Mouse (Mus musculus): ENCODE results near the gene Epha2. TPM values are rescaled to one million over a fixed set of nuclear protein-coding genes. Genes with fewer than 3 reads are reported as not detected.
A peak's percentile ranks its signal among the peaks of the same experiment; 100 is the strongest.

Epha2 gene
- total RNA-seq, 2 experiments from 2014 or later, result 2.9 to 3.7 TPM

GRCm38 (mm10) chr4:141277157-141277556 lies 23.9 kb upstream of the Epha2 start:
- no peak for DNase-seq

DNA sequence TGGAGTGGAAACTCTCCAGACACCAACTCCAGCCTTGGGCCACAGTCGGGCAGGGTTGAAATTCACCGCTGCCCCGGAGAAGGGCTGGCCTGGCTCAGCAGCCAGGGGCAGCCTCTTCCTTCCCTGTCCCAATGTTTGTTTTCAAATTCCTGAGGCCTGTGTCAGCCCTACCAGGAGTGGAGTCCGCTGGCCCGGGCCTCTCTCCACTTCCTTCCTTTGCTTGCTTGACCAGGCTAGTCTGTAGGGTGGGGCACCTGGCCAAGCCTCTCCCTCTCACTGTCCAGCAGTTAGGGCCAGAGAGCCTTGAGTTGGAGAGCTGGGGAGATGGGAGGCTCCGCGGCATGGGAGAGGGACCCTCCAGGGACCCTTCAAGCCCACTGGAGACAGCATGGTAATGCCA lies 22.9 kb upstream of the Epha2 start:
- peak; percentile 89 for DNase-seq
- intact Hi-C loops (cut with DNase I; ENCODE audit: low total_unique reads), result no loop called here

More at GRCm38 (mm10) chr4:141277157-141277556, 23.9 kb upstream of the Epha2 start:
- intact Hi-C loops (cut with DNase I; ENCODE audit: low total_unique reads), result no loop called here

- intact Hi-C loops (cut with DNase I; ENCODE audit: low total_unique reads), result no loop called here
- no peak for DNase-seq
These were observed 21.7 kb upstream of the Epha2 start for GRCm38 (mm10) chr4:141279327-141279726.

DNA sequence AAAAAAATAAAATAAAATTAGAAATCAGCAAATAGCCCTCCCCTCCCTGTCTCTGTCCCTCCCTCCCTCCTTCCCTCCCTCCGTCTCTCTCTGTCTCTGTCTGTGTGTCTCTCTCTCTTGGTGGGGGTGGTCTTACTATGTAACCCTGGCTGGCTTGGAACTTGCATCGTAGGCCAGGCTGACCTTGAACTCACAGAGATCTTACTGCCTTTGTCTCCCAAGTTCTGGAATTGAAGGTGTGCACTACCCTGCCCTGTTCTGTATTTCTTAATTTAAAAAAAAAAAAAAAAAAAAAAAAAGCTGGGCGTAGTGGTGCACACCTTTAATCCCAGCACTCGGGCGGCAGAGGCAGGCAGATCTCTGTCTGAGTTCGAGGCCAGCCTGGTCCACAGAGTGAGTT lies 21.3 kb upstream of the Epha2 start:
- no peak for DNase-seq
- intact Hi-C loops (cut with DNase I; ENCODE audit: low total_unique reads), result no loop called here

DNA sequence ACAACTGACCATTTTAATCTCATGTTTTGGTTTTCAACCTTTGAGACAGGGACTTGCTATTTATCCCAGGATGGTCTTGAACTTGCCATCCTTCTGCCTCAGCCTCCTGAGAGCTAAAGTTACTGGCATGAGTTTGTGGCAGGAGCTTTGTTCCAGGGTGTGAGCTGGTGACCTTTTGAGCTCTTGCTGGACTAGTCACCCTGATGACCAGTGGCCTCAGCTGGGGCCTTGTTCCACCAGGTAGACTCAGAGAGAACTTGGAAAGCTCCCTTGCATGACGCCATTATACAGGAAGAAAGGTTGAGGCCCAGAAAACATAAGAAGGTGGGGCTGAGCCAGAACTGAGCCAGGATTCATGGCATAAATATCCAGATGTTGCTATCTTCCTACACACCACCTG lies 20.6 kb upstream of the Epha2 start:
- no peak for DNase-seq
- intact Hi-C loops (cut with DNase I; ENCODE audit: low total_unique reads), result no loop called here

DNA sequence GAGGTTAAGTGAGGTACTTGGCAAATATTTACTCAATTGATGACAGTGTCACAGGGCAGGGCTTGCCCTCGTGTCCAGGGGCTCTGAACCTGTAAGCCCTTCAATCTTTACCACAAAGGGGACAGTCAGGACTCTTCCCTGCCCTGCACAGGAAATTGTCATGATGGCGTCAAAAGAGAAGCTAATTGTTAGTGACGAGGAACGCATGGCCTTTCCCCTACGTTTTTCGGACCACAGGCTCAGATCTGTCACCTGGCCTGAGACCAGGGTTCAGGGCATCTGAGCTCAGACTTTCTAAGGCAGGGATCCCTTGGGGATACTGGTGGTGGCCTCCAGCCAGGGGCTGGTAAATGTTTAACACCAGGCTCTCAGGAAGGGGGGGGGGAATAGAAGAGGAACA lies 19.9 kb upstream of the Epha2 start:
- intact Hi-C loops (cut with DNase I; ENCODE audit: low total_unique reads), result no loop called here
- no peak for DNase-seq

DNA sequence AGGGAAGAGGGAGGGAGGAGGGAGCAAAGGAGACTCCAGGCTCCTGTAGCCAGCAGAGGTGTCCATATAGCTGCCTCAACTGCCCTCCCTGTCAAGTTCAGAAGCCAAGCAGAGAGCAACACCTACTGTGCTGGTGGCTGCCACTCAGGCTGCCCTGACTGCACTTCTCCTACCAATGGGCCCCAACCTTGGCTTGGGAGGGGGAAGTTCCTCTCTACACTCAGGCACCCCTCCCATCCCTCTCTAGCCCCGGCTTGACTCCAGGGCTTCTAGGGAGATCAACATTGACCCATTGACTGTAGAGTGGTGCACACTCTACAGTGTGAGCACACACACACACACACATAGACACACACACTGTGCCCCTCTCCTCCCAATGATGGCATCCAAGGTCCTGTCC lies 19.5 kb upstream of the Epha2 start:
- intact Hi-C loops (cut with DNase I; ENCODE audit: low total_unique reads), result no loop called here
- no peak for DNase-seq

GRCm38 (mm10) chr4:141282087-141282486 lies 19.0 kb upstream of the Epha2 start:
- no peak for DNase-seq
- intact Hi-C loops (cut with DNase I; ENCODE audit: low total_unique reads), result no loop called here

DNA sequence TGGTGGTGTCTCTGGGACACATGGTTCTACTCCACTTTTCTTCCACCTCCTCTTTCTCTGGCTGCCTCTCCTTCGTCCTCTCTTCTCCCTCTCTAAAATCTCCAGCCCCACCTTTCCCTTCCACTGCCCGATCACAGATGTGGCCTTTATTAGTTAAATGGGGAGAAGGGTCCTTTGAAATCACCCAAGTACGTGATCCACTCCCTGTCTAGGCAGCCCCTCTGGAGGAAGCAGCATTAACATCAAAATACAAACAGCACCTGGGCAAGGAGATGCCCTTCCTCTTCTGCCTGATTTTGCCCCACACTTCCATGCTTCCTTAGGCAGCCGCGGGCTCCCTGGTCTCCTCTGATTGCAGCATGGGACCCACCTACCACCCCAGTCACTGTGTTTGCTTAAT lies 18.4 kb upstream of the Epha2 start:
- no peak for DNase-seq
- intact Hi-C loops (cut with DNase I; ENCODE audit: low total_unique reads), result no loop called here

DNA sequence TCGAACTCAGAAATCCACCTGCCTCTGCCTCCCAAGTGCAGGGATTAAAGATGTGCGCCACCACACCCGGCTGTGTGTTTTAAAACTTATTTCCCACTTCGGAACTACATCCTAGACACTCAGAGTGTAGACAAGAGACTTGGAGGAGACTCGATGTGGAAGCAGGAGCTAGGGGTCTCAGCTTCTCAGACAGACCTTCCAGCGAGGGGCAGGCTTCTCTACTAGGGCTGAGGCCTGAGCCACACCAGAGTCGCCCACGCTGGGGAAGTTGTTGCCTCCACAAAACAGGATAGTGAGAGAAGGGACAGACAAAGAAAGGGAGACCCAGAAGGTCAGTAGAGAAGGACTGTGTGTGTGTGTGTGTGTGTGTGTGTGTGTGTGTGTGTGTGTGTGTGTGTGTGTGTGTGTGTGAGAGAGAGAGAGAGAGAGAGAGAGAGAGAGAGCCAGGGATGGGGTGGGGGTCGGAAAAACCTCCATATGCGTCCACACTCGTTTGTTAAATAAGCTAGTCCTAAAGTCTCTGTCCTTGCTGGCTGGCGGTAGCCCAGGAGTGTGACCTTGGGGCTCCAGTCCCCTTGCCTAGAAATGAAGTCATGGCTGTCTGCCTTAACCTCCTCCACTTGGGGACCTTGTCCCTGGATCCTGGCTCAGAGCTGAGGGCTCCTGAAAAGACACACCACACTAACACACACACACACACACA lies 17.7 kb upstream of the Epha2 start:
- no peak for DNase-seq
- intact Hi-C loops (cut with DNase I; ENCODE audit: low total_unique reads), result no loop called here

DNA sequence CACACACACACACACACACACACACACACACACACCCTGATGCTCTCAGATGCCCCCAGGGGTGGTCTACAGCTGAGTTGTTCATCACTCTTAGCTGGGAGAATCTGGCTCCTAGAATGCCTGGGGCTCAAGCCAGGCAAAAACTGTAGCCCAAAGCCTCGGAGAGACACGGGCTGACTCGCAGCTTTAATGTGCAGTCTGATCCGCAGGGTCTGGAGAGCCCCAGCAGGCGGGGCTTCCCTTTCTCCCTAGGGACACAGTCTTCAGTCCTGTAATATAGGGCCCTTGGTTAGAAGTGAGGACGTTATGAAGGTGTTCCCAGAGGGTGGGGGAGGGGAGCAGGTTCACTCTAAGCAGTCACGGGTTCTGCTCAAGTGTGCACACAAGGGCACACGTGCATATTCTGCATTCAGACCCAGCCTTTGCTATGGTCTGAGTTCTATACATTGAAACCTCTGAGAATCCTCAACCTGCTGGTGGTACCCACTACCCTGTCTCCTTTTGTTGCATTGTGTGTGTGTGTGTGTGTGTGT lies 17.1 kb upstream of the Epha2 start:
- intact Hi-C loops (cut with DNase I; ENCODE audit: low total_unique reads), result no loop called here
- no peak for DNase-seq

GRCm38 (mm10) chr4:141284486-141284885 lies 16.6 kb upstream of the Epha2 start:
- intact Hi-C loops (cut with DNase I; ENCODE audit: low total_unique reads), result no loop called here
- DNase-seq, result no peak

GRCm38 (mm10) chr4:141285128-141285527 lies 15.9 kb upstream of the Epha2 start:
- no peak for DNase-seq
- intact Hi-C loops (cut with DNase I; ENCODE audit: low total_unique reads), result no loop called here

DNA sequence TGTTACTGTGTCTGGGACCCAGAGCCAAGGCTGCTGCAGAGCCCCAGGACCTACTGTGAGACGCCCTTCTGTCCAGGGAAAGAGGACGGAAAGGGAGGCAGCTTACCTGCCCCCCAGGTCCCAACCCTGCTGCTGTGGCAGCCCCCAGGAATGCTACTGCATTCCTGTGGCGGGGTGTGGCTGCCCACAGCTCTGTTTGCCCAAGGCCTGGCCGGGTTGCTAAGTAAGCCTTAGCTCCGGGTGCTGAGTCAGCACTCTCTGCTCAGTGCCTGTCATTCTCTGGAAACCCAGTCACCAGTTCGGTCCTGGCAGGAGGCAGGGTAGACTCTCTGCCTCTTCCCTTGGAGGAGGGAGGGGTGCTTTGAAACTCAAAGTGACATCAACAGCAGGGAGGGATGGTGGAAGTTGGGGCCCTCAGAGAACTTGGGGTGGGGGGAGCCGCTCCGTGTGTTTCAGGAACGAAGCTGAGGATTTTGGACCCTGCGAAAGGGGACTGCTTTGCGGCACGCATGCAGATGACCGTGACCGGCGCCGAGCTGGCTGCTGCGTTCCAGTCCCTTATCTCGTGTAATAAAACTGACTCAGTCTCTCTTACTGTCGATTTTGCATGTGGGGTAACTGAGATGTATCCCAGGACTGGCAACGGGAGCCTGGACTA lies 14.1 kb upstream of the Epha2 start:
- intact Hi-C loops (cut with DNase I; ENCODE audit: low total_unique reads), result no loop called here
- DNase-seq, result no peak

GRCm38 (mm10) chr4:141287518-141288004 lies 13.5 kb upstream of the Epha2 start:
- intact Hi-C loops (cut with DNase I; ENCODE audit: low total_unique reads), result no loop called here

DNA sequence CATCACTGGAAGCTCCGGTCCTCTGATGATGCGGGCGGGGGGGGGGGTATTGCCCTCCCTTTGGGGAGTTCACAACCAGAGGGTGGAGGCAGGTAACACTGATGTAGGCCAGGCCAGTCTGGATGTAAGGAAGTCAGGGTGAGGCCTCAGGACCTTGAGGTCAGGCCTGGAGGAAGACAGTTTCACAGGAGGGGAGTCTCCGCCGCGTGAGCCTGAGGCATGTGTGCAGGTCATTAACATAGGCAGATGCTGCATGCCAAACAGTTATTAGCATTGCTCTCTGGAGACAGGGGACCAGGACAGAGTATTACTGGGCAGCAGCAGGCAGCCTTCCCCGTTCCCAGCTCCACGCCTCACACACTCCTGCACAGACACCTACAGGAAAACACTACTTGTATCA lies 12.9 kb upstream of the Epha2 start:
- no peak for DNase-seq
- intact Hi-C loops (cut with DNase I; ENCODE audit: low total_unique reads), result no loop called here

More at GRCm38 (mm10) chr4:141287518-141288004, 13.5 kb upstream of the Epha2 start:
- DNase-seq, result no peak

DNA sequence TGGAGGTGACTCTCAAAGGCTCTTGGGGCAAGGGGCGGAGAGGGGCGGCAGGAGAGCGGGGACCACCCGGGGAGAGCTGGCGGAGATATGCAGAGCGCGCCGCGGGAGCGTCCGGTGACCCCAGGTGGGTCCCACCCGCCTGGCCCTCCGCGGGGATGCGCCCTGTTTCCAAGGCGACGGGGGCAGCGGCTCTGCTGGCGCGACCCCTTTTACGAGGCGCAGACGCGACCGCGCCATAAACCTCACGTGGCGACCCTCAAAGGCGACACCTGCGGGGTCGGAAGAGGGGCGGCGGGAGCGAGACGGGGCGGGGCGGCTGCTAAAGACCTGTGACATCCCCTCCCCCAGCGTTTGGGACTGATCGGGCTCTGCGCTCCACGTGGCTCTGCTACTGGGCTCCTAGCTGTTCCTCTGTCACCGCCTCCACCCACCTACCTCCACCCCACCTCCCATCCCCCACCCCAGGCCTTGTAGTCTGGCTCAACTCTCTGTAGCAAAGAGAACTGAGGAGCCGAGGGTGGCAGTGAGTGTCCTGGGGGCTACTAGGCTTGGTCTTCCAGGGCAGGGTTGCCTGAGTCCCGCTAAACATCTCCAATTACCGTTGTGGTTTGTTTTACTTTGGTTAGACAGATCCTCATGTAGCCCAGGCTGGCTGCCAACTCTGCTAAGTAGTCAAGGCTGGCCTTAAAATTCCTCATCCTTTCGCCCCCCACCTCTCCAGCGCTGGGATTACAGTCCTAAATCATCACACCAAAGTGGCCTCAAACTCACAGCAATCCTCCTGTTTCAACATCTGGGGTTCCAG lies 9.3 kb upstream of the Epha2 start:
- intact Hi-C loops (cut with DNase I; ENCODE audit: low total_unique reads), result no loop called here
- no peak for DNase-seq

DNA sequence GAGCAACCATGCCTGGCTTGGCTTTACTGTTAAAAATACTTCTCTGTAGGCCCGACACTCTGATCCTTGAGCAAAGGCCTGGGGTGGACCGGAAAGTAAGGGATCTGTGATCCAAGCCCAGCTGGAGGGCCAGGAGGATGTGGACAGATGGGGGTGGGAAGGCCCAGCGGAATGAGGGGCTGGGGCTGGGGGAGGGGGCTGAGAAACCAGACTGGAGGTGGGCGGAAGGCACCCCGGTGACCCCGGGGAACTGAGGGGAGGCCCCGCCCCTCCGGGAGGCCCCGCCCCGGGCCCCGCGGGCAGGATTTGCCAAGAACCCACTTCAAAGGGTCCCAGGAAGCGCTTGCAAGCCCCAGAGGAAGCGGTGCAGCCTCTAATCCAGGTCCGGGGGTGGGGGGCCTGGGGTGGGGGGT lies 5.3 kb upstream of the Epha2 start:
- no peak for DNase-seq
- intact Hi-C loops (cut with DNase I; ENCODE audit: low total_unique reads), result no loop called here

DNA sequence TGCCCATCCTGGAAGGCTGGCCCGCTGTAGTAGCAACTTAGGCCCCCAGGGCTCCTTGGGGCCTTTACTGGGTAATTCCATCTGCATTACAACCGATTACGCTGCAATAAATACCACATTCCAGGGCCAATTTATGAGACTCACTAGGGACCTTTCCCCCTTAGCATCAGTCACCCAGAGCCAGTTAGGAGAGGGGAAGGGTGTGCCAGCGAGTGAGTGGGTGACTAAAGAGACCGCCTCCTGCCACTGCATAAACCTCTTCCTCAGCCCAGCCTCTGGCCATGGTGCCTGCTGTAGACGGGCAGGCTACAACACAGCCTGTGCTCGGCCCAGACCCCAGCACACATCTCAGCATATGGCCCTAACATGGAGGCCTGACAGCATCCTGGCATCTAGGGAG lies 3.1 kb upstream of the Epha2 start:
- intact Hi-C loops (cut with DNase I; ENCODE audit: low total_unique reads), result no loop called here
- no peak for DNase-seq

GRCm38 (mm10) chr4:141299356-141299755 lies 1.7 kb upstream of the Epha2 start:
- intact Hi-C loops (cut with DNase I; ENCODE audit: low total_unique reads), result no loop called here
- DNase-seq, result no peak

Data from gastrocnemius, postnatal 14 days (tissue).